Mouse (Mus musculus) forebrain, embryonic 16.5 days (tissue): ENCODE data around the gene Gm38392. TPM values are rescaled to one million over a fixed set of nuclear protein-coding genes. Genes with fewer than 3 reads are reported as not detected.

Source experiments
- ATAC-seq: fragments of 200-750 bp; cut with Nextera tagmentation; 2 replicates; pipeline ENCODE4 v1.8.0; 2017; ENCODE audit warnings: mild to moderate bottlenecking, moderate library complexity
- H3K27ac ChIP-seq: fragments of 300-500 bp; sonication (generic); 2 replicates; pipeline ENCODE4 v1.5.1; 2014; ENCODE audit warnings: low read length, control low read depth
- H3K27me3 ChIP-seq: fragments of 300-500 bp; sonication (generic); replicated peaks from 2 replicates; pipeline ENCODE4 v1.6.1; 2014; ENCODE audit warnings: low read length; ENCODE audit not compliant: control insufficient read depth, insufficient read depth
- H3K36me3 ChIP-seq: fragments of 300-500 bp; sonication (generic); 2 replicates; pipeline ENCODE4 v1.6.1; 2014; ENCODE audit not compliant: control insufficient read depth, insufficient read depth
- H3K4me1 ChIP-seq: fragments of 300-500 bp; sonication (generic); replicated peaks from 2 replicates; pipeline ENCODE4 v1.6.1; 2014; ENCODE audit warnings: low read length; ENCODE audit not compliant: control insufficient read depth, insufficient read depth
- H3K4me2 ChIP-seq: fragments of 300-500 bp; sonication (generic); 2 replicates; pipeline ENCODE4 v1.6.1; 2014; ENCODE audit warnings: mild to moderate bottlenecking, low read length, control low read depth
- H3K4me3 ChIP-seq: fragments of 300-500 bp; sonication (generic); replicated peaks from 2 replicates; pipeline ENCODE4 v1.5.1; 2014; ENCODE audit warnings: mild to moderate bottlenecking, low read length, control low read depth
- H3K9ac ChIP-seq: fragments of 300-500 bp; sonication (generic); replicated peaks from 2 replicates; pipeline ENCODE4 v1.6.1; 2014; ENCODE audit warnings: low read depth, low read length, control low read depth
- H3K9me3 ChIP-seq: fragments of 300-500 bp; sonication (generic); 2 replicates; pipeline ENCODE4 v1.6.1; 2016; ENCODE audit warnings: low read length; ENCODE audit not compliant: control insufficient read depth
- WGBS: fragments of 180-500 bp; shearing (Covaris S2); extraction: QIAGEN DNeasy Blood & Tissue Kit; methylation state at CpG from one replicate; pipeline ENCODE4 v1.1.7; 2014; 5-methylcytosine and 5-hydroxymethylcytosine counted together
- polyA plus RNA-seq: library from polyadenylated mRNA; unstranded; fragments of >200 nt; fragmentation: Nextera tagmentation; extraction: Ambion mirVana; gene quantifications from 2 replicates; pipeline ENCODE4 v1.2.1, GENCODE M21; 2015

The Gm38392 gene
- polyA plus RNA-seq, 1 experiment from 2014 or later: 0.18 TPM

DNA sequence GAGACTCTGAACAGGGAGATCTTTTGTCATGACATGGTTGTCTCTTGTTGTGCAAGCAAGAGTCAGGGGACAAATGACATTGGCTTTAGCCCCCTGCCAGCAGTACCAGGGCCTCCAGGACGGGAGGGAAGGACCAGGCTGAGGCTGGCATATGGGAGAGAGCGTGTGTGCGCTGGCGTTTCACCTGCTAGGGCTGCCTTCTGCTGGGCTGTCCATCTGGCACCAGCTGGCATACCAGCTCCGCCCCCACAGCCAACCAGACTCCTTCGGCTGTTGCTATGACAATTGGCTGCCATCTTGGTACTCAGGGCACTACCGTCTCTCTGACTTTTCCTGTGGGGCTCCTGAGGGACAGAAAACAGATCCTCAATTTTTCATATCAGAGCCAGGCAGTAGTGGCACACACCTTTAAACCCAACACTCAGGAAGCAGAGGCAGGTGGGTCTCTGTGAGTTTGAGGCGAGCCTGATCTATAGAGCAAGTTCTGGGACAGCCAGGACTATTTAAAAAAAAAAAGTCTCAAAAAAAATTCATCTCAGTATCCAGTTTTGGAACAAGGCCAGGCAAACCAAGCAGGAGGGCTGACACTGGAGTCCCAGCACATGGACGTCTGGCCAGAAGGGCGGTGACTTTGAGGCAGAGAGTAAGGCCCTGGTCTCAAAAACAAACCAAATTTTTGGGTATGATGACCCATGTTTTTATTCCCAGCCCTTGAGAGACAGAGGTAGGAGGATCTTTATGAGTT lies 60.7 kb downstream of the Gm38392 start:
- H3K4me3 ChIP-seq: no peak overlapping the region
- peak; percentile 11 for ATAC-seq
- H3K27me3 ChIP-seq: no peaks in the 10 kb centered on the region
- H3K4me2 ChIP-seq: peak overlapping the region; percentile 7; the same call in 1 of the 2 replicates
- H3K36me3 ChIP-seq: peaks cover 52% of the 10 kb centered on the region
- 29% methylated on average over 10 of the region's 10 CpGs for WGBS
- peak overlapping the region; percentile 100 for H3K27ac ChIP-seq
- peaks cover 99% of the 10 kb centered on the region for H3K4me1 ChIP-seq
- H3K9me3 ChIP-seq: no peaks in the 10 kb centered on the region
- peak overlapping the region; percentile 16 for H3K9ac ChIP-seq

DNA sequence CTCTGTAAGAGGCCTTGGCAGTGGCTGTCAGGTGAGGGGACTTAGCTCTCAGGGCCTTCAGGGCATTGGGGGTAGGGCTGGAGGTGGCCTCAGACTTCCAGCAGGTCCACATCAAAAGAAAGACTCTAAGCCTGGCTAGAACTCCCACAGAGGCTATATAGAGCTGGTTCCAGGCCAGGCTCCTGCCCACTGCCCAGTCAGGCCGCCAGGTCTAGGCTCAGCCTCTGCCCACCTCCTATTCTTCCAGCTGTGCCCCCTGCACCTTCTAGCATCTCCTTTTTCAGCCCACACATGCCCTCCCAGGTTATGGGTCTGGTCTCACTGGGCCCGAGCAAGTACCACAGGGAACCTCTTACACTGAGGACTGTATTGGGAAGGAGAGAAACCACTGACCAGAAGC lies 62.1 kb downstream of the Gm38392 start:
- Histone ChIP-seq H3K9me3 (no peaks in the 10 kb centered on the region), H3K4me3 (no peak overlapping the region), H3K4me1 (peaks cover 99% of the 10 kb centered on the region), H3K27ac (peak overlapping the region; percentile 100), H3K36me3 (peaks cover 54% of the 10 kb centered on the region), H3K9ac (peak overlapping the region; percentile 53), H3K27me3 (no peaks in the 10 kb centered on the region), H3K4me2 (peak overlapping the region; percentile 22; the same call in 1 of the 2 replicates)
- no peak for ATAC-seq
- 54% methylated on average over 2 of the region's 2 CpGs for WGBS

DNA sequence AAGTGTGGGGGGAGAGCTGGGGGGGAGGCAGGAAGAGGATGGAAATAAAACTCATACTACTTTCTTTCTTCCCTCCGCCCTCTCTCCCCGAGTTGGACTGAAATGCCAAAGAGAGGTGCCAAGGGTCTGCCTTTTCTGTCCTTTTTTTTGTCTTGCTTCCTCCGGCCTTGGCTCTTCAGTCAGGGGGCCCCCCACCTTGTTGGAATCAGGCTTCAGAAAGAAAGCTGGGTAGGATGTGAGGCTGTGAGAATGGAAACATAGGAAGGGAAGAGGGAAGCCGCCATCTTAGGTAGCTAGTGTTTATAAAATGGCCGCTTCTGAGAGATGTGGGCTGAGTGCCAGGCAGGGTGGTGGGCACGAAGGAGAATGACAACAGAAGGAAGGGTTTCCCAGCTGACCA lies 64.6 kb downstream of the Gm38392 start:
- Histone ChIP-seq H3K4me2 (peak overlapping the region; percentile 50), H3K36me3 (peaks cover 41% of the 10 kb centered on the region), H3K4me1 (peaks cover 94% of the 10 kb centered on the region), H3K9me3 (no peaks in the 10 kb centered on the region), H3K27ac (peak overlapping the region; percentile 100), H3K27me3 (no peaks in the 10 kb centered on the region), H3K4me3 (peak overlapping the region; percentile 14), H3K9ac (peak overlapping the region; percentile 48)
- ATAC-seq: peak; percentile 6
- WGBS: 7% methylated on average over 6 of the region's 6 CpGs

DNA sequence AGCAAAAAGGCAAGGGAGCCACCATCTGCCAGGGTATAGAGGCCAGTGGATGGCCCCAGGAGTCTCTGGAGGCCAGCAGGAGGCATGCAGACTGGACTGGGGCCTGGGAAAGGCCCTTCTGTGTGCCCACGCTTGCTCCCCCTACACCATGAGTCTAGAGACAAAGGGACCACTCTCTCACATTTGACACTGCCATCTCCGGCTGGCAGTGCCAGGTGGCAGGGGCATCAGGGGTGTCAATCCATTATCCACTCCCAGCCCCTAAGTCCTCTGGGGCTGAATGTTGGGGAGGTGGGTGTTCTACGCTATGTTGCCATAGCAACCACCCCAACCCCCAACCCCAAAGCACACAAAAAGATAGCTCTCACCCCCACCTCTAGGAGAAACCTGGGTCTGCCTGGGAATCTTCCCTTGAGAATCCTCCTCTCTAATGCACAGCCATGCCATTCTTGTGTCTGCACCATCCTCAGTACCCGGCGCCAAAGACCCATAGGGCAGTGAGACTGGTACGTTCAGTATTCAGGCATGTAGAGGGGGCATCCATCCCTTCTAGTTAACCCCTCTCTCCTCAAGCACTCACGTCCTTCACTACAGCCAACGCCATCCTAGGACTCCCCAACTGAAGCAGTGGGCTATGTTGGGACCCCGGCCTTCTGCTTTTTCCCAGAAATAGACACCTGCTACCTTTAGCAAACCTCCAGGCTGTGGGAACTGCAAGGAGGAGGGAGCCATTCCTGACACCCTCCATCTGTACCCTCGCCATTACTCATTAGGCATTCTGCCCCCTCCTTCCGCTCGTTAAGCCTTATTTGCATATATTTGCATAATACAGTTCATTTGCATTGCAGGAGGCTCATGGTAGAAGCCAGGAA lies 65.3 kb downstream of the Gm38392 start:
- peak; percentile 78 for ATAC-seq
- peaks cover 39% of the 10 kb centered on the region for H3K36me3 ChIP-seq
- H3K27me3 ChIP-seq: no peaks in the 10 kb centered on the region
- peak overlapping the region; percentile 67 for H3K4me2 ChIP-seq
- H3K4me3 ChIP-seq: peak overlapping the region; percentile 31
- peaks cover 87% of the 10 kb centered on the region for H3K4me1 ChIP-seq
- H3K9me3 ChIP-seq: no peaks in the 10 kb centered on the region
- peak overlapping the region; percentile 64 for H3K9ac ChIP-seq
- H3K27ac ChIP-seq: peak overlapping the region; percentile 100
- 4% methylated on average over 12 of the region's 12 CpGs for WGBS

DNA sequence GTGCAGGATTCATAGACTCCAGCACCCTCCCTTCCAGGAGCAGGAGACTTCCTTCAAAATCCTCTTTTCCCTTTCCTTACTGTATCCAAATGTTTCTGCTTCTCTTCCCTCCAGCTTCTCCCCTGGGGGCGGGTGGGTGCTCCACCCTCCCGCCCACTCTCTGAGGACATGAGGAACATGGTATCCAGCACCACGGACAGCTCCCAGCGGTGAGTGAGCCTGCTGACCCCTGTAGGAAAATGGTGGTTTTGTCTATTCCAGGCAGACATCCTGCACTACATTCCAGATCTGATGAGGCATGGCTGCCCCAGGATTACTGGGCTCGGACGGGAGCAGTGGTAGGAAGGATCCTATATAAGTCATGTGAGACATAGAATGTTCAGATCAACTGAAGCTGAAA lies 66.2 kb downstream of the Gm38392 start:
- Histone ChIP-seq H3K36me3 (peaks cover 30% of the 10 kb centered on the region), H3K9ac (peak overlapping the region; percentile 64), H3K4me3 (peak overlapping the region; percentile 31), H3K27me3 (no peaks in the 10 kb centered on the region), H3K4me1 (peaks cover 78% of the 10 kb centered on the region), H3K27ac (peak overlapping the region; percentile 100), H3K9me3 (no peaks in the 10 kb centered on the region), H3K4me2 (peak overlapping the region; percentile 67)
- 10% methylated on average over 6 of the region's 6 CpGs for WGBS
- ATAC-seq: no peak

DNA sequence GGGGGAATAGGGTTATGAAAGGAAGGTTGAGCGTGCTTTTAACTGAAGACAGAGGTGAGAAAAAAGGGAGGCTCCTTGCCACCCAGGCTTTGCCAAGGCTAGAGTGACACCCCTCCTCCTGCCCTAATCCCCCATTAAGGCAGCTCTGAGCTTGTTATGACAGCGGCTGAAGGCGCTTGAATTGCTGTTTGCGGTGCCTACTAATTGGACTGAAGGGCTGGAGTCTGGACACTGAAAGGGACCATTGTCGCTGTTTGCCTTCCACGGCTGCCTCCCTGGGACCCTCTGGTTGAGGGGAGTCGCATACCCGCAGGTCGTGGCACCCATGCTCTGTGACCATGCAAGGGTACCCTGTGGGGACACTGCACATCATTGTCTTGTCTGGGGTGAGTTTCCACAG lies 67.1 kb downstream of the Gm38392 start:
- peak; percentile 21 for ATAC-seq
- peaks cover 69% of the 10 kb centered on the region for H3K4me1 ChIP-seq
- H3K27me3 ChIP-seq: no peaks in the 10 kb centered on the region
- no peaks in the 10 kb centered on the region for H3K9me3 ChIP-seq
- peak overlapping the region; percentile 64 for H3K9ac ChIP-seq
- H3K4me3 ChIP-seq: peak overlapping the region; percentile 31
- peaks cover 27% of the 10 kb centered on the region for H3K36me3 ChIP-seq
- WGBS: 2% methylated on average over 9 of the region's 9 CpGs
- H3K27ac ChIP-seq: peak overlapping the region; percentile 100
- peak overlapping the region; percentile 67 for H3K4me2 ChIP-seq

DNA sequence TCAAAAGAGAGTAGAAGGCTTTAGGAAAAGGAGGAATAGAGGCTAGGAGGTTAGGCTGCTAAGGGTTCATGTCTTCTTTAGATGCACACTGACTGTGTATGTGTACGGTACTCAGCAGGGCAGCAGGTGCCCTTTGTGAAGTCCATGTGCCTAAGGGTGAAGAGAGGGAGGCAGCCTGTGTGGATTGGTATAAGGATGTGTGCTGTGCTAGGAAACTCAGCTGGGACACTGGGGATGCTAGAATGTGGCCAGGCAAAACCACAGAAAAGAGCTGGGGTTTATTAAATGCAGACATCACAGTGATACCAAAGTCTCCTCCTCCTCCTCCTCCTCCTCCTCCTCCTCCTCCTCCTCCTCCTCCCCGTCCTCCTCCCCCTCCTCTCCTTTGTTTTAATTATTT lies 69.3 kb downstream of the Gm38392 start:
- ATAC-seq: no peak
- peak overlapping the region; percentile 67 for H3K4me2 ChIP-seq
- WGBS: 26% methylated on average over 1 of the region's 2 CpGs
- no peaks in the 10 kb centered on the region for H3K27me3 ChIP-seq
- peak overlapping the region; percentile 100 for H3K27ac ChIP-seq
- H3K4me1 ChIP-seq: peaks cover 56% of the 10 kb centered on the region
- H3K9ac ChIP-seq: peak overlapping the region; percentile 82
- no peaks in the 10 kb centered on the region for H3K9me3 ChIP-seq
- peak overlapping the region; percentile 84 for H3K4me3 ChIP-seq
- peaks cover 11% of the 10 kb centered on the region; the same call in 1 of the 2 replicates for H3K36me3 ChIP-seq

DNA sequence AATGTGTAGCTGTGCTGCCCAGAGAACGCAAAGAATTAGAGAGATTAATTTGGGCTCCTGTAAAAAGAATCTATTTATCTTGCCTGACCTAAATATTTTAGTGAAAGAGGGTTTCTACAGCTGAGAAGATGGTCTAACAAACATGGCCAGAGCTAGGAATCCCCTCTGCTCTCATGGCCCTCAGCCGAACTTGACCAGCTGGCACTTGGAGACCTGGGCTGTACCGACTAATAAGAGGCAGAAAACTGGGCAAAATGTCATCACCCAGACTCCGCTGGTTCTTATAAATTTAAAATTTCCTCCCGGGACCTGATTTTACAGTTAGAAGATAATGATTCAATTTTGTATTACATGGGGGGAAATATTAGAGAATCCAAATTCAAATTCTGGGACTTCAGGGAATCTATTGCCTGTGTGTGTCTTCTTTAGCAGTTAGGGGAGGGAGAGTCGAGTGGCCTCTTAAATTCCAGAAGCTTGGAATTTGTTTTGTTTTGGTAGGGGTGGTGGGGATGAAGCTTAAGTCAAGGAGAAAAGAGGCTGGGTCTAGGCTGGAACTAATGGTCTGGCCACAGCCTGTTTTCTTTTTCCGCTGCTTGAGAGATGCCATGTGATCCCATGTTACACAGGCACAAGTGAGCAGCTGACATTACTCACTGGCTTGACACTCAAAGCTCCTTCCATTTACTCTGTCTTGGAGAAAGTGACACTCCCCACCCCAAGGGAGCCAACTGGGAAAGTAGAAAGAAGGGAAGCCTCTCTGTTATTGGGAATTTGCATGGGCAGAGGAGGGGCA lies 70.3 kb downstream of the Gm38392 start:
- H3K27me3 ChIP-seq: no peaks in the 10 kb centered on the region
- H3K4me3 ChIP-seq: peak overlapping the region; percentile 84
- WGBS: 8% methylated on average over 7 of the region's 7 CpGs
- peak overlapping the region; percentile 67 for H3K4me2 ChIP-seq
- peaks cover 57% of the 10 kb centered on the region for H3K4me1 ChIP-seq
- peaks cover 9% of the 10 kb centered on the region; the same call in 1 of the 2 replicates for H3K36me3 ChIP-seq
- peak overlapping the region; percentile 100 for H3K27ac ChIP-seq
- no peaks in the 10 kb centered on the region for H3K9me3 ChIP-seq
- ATAC-seq: no peak
- H3K9ac ChIP-seq: peak overlapping the region; percentile 82
